Mouse (Mus musculus) CH12.LX (cell line): ENCODE results near the gene Rnasek.

Experiments used
- CHD2 ChIP-seq: IDR thresholded peaks from 2 replicates; pipeline ENCODE4 v1.6.1; 2011; ENCODE audit warnings: low read length, improper control_type of control experiment
- CTCF ChIP-seq, 2 experiments: IDR thresholded peaks in 1 of 2; conservative IDR thresholded peaks in 1 of 2; 2 replicates each; pipeline ENCODE4 v1.5.1; 2011 to 2012; ENCODE audit warnings: low read depth in 2 of 2, low read length in 2 of 2, improper control_type of control experiment in 1 of 2, inconsistent platforms in 1 of 2, mild to moderate bottlenecking in 1 of 2, moderate library complexity in 1 of 2
- EP300 ChIP-seq: IDR thresholded peaks from 2 replicates; pipeline ENCODE4 v1.6.1; 2011; ENCODE audit warnings: low read length, improper control_type of control experiment
- HCFC1 ChIP-seq: IDR thresholded peaks from 2 replicates; pipeline ENCODE4 v1.6.1; 2012; ENCODE audit warnings: low read depth, mild to moderate bottlenecking, inconsistent platforms, low read length, improper control_type of control experiment
- POLR2A ChIP-seq: IDR thresholded peaks from 2 replicates; pipeline ENCODE4 v1.6.1; 2011; ENCODE audit warnings: low read depth, mild to moderate bottlenecking, improper control_type of control experiment, low read length
- USF1 ChIP-seq: IDR thresholded peaks from 2 replicates; pipeline ENCODE4 v1.6.1; 2014; ENCODE audit warnings: low read depth, mild to moderate bottlenecking, inconsistent platforms, low read length, improper control_type of control experiment

DNA sequence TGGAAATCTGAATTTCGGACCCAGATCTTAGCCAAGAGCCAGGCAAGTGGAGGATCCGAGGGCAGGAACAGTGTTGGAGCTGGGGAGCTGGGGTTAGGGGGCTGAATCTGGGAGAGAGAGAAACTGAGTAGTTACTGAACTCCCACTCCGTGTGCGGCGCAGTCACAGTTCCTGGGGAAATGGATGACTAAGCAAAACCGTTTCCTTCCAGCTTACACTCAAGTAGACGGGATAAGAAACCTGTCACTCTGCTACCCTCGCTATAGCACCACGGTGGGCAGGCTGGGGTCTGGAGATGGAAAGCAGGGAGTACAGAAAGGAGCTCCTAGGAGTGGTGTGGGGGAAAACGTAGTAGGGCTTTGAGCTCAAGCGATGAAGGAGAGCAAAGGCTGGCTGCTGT lies 10.5 kb upstream of the Rnasek start:
- TF ChIP-seq EP300, result no peak
- no peak for TF ChIP-seq HCFC1
- TF ChIP-seq POLR2A, result no peak
- TF ChIP-seq USF1, result no peak
- TF ChIP-seq CHD2, result no peak
- TF ChIP-seq CTCF (conservative IDR thresholded peaks at IDR 0.05 in 1 of 2, IDR thresholded peaks at IDR 0.05 in 1 of 2; ENCODE audit: low read depth in 2 of 2, low read length in 2 of 2), result no peak
